Mouse (Mus musculus) urinary bladder, postnatal 0 days (tissue): Measurements from ENCODE around the gene Tmem178b. TPM values are rescaled to one million over a fixed set of nuclear protein-coding genes. Genes with fewer than 3 reads are reported as not detected.

ENCODE experiments used
- polyA plus RNA-seq: library from polyadenylated mRNA; unstranded; fragments of >200 nt; fragmentation: Nextera tagmentation; extraction: Ambion mirVana; gene quantifications from 2 replicates; pipeline ENCODE4 v1.2.1, GENCODE M21; 2015

Tmem178b gene
- 0.06 and 0.23 TPM in 2 replicates for polyA plus RNA-seq

DNA sequence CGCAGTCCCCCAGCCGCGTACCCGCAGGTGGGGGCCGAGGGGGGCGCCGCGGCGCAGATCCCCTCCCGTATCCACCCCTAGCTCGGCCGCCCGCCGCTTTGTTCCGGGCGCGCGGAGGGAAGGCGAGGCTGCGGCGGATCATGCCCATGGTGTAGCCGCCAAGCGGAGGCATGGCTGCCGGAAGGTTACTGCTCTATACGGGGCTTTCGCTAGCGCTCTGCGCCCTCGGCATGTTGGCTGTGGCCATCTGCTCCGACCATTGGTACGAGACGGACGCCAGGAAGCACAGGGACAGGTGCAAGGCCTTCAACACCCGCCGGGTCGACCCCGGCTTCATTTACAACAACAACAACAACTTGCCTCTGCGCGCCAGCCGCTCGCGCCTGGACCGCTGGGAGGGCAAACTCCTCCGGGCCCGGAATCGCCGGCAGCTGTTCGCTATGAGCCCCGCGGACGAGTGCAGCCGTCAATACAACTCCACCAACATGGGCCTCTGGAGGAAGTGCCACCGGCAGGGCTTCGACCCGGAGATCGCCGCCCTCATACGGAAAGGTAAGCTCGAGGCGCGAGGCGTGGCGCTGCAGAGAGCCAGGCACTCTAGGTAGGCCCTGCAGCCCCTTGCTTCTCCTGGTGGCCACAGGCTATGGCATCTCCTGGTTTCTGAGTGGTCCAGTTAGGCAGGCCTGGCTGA lies at the start of gene Tmem178b:
Gene Tmem178b, plus strand, starts transcription at position 371 of the 691 bp plus-strand sequence.

Other genes with a start within 250 kb of the Tmem178b start
- 9.7 and 11.2 TPM in 2 replicates for gene Braf, start 147.8 kb upstream of the Tmem178b start, polyA plus RNA-seq
- gene Mrps33, start 62.3 kb upstream of the Tmem178b start, polyA plus RNA-seq, result 107 and 113 TPM in 2 replicates